Mouse (Mus musculus): ENCODE measurements around the gene Plch2.

DNA sequence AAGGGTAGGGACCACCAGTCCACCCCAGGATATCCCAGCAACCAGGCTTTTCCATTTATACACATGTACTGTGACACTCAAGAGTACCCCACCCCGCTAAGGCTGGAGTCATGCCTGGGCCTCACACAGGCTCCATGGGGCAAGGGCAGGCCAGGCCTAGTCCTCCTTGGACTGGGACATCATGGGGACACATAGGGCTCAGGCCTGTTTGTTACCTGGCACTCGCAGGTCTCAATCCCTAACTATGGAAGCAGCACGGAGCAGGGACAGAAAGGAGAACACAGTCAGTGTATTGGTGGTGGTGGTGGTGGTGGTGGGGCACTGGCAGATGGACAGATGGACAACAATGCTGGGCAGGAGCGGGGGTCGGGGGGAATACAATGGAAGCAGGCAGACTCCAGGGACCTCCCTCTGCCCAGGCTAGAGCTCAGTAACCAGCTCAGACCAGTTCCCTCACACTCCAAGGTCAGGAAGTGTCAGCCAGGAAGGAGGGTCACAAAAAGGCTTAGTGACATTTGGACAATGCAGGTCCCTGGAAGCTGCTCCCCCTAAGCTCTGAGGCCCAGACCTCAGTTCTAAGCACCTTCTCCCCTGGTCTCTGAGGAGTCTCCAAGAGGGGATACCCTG lies 71.3 kb downstream of the Plch2 start:
- TF ChIP-seq CTCF (IDR thresholded peaks at IDR 0.05; ENCODE audit: extremely low read depth, insufficient read depth, low read length) (no peak), POLR2A (IDR thresholded peaks at IDR 0.05; ENCODE audit: extremely low read depth, insufficient read depth, low read length) (no peak)
